Mouse (Mus musculus): ENCODE measurements around the gene Cxcl13. TPM values are rescaled to one million over a fixed set of nuclear protein-coding genes. Genes with fewer than 3 reads are reported as not detected.

Cxcl13 gene
- polyA plus RNA-seq (2017; shearing (Covaris generic)) = not detected

GRCm38 (mm10) chr5:95956651-95957050 lies at the start of gene Cxcl13:
Gene Cxcl13 (plus strand): TSS chr5:95956951.

Other genes starting within 250 kb of the Cxcl13 start
- not detected for gene Gm7978, start 220.8 kb upstream of the Cxcl13 start, polyA plus RNA-seq (2017; shearing (Covaris generic))
- gene Gm7982, start 214.9 kb upstream of the Cxcl13 start, polyA plus RNA-seq (2017; shearing (Covaris generic)) = 1.2 TPM
- gene E330014E10Rik, start 181.0 kb upstream of the Cxcl13 start, polyA plus RNA-seq (2017; shearing (Covaris generic)) = not detected
- gene Cnot6l, start 207.2 kb downstream of the Cxcl13 start, polyA plus RNA-seq (2017; shearing (Covaris generic)) = 163 TPM

Measured in effector memory CD4-positive, alpha-beta T cell, adult 7 months (primary cell).